Mouse (Mus musculus): ENCODE measurements around the gene Tcea3.

GRCm38 (mm10) chr4:136228640-136229039 lies 18.9 kb upstream of the Tcea3 start:
- TF ChIP-seq ZC3H11A (IDR thresholded peaks at IDR 0.05; ENCODE audit: borderline replicate concordance, low read depth, low read length) = no peak
- 0 out of 2 replicates have a peak, but pooled peaks have one; percentile 11 for TF ChIP-seq ZNF384 (IDR thresholded peaks at IDR 0.05; ENCODE audit: low read depth, low read length)
- no peak for TF ChIP-seq HCFC1 (IDR thresholded peaks at IDR 0.05; ENCODE audit: borderline replicate concordance, insufficient read depth, low read length)
- TF ChIP-seq MAFK (IDR thresholded peaks at IDR 0.05; ENCODE audit: insufficient read depth, low read depth, low read length) = no peak
